Mouse (Mus musculus) brain, embryonic 18.5 days (tissue): ENCODE measurements around the gene Nwd2.

Experiments
- DNase-seq: peaks from one replicate; pipeline ENCODE4 v3.0.0-alpha.2; 2012; ENCODE audit warnings: low read depth, low spot score

The Nwd2 gene

DNA sequence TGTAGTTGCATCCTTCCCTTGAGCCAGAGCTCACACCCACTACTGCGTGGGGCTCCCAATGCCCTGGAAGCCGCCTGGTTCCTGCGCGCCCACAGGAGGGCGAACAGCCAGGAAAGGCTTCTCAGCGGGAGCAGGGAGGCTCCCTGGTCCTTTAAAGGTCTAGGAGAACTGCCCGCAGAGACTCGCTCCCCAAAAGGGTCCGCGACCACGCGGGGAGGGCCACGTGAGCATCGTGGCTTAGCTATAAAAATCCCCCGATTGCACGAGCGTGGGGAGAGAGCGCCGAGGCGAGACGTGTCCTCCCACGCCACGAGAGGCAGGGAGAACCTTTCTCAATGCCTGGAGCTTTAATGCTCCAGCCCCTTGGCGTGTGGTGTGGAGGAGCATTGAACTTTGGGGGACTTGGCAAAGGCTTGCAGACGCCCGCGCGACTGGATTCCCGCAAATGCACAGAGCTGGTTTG is at the start of gene Nwd2:
TSS of gene Nwd2 (plus strand) at position 33 of the 463 bp plus-strand sequence.
- DNase-seq = no peak

DNA sequence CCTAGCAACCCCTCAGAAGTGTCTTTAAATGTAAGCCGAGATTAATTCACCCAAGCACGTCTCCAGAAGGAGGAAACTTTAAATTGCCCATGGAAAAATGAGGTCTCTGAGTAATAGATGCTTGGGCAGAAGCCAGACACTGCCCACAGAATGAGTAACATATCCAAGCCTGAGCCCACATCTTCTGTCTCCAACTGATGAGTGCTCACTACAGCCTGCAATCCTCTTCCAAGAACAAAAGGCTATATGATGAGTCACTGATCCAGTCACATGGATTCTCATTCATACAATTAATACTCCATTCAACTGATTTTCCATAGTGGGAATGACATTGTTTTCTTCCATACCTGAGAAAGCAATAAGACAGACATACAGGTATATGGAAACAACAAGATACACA is 41.5 kb upstream of the Nwd2 start:
- DNase-seq = no peak

DNA sequence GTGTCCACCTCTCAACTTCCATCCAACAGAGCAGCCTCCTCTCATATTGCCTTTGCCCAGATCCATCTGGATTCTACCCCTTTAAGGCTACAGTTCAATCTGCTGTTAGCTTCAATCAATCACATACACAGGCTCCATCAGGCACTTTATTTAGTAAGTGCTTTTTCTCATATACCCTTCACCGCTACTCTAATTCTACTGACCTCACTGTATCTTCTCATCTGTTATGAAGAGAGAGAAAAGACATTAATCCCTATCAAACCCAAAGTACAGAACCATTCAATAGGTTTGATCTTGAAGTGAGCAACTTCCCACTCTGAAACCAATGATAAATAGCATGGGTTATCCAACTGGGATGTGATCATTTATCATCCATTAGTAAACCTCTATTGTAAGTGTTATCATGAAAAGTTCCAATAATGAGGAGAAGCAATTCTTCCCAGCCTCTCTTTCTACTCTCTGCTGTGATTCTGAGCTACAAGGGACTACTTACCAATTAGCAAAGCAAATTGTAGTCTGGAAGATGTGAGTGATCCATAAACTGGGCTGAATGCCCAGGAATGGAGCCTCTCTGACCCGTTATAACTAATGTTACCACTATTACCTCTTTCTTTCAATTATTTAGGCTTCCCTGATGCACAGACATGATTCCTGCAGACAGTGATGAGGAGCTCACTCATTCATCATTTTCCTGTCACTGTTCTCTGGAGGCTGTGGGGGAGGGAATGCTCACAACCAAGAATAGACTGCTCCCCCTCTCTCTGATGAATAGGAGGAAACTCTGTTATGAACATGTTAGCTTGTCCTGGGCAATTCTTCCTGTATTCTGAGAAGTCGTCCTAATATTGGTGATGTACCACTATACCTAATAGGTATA is 31.9 kb upstream of the Nwd2 start:
- DNase-seq = no peak

DNA sequence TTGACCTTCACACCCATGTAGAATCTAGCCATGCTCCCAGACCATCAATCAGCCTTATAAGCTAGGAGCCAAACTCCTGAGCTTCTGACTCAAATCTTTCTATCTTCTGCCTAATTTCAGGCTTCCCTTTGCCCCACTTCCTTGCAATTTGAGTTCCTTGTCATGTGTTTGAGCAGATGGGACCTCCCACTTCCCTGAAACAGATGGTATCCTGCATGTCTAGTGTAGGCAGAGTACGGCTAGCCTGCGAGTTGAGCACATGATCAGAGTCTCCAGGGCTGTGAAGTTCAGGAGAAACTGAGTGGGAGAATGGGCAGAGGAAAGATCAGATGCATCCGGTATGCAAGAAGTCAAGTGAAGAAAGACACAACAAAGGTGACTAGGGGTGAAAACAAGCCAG is 24.8 kb upstream of the Nwd2 start:
- DNase-seq = no peak

DNA sequence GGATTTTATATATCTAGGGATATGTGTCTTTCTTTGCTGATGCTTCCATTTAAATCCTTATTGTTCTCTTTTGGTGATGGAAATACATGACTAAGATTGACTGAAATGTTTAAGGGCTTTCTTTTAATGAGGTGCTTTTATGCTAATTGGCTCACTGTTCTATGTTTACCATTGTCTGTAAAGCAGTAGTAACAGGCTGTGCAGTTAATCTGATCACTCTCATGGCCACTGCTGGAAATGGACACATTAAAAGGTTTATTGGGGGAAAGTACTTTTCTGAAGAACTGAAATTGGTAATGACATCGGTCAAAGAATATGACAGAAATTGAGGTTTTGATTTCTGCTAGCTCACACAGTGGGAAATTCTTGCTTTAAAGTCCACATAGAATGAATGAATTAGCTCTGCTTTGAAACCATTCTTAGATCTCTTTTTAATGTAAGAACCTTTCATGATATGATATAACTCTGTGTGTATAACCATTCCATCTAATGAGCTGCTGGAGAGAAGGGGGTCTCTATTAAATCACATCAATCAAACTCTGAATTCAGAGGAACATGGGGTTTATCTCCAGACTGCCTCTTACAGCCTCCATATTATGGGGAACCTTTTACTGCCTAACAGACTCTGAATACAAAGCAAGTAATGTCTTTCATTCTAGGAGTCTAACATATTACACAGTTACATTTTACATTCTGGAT is 20.9 kb upstream of the Nwd2 start:
- DNase-seq = no peak

DNA sequence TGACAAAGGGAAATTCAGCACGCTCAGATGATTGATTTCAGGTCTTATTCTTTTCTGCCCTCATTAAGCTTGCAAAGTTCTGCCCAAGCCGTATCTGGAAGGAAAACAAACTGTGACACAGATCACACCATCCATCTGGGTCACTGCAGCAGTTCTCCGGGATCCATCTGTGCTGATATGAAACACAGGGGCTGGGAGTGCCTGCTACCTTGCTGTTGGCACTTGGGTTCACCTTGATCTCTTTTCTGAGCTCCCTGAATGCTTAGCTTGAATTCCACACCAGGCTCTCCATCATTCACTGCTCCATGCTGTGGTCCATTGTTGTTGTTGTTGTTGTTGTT is 20.4 kb upstream of the Nwd2 start:
- no peak for DNase-seq

DNA sequence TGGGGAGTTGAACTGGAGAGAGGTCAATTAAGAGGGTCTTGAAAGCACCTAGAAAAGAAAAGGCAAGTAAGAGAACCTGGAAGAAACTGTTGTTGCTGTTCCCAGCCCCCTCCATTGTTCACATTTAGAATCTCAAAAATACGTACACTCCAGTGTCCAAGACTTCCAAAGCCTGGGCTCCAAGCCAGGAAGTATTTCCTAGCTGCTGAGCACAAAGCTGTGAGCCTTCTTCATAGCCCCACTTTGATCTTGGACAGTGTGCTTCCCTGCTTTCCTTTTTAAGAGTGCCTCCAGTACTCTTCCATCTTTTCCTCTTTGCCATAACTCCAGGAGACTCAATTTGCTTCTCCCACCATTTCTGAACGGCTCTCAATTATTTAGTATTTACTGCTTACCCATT is 14.3 kb upstream of the Nwd2 start:
- no peak for DNase-seq

DNA sequence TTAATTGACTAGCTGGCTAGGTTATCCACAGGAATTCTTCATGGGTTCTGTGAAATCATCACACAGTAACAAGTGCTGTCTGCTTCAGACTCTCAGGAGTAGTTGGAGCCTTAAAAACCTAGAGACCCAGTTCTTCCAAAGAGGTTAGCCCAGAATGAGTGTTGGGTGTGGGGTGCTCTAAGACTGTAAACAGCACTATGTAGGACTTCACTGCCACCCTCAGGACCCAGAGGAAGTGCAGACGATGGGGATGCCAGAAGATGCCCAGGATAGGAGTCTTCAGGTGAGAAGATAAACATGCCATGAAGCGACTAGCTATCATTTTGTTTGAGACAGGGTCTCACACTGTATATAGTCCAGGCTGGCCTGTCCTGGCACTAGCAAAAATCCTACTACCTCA is 715 bp upstream of the Nwd2 start:
- no peak for DNase-seq

DNA sequence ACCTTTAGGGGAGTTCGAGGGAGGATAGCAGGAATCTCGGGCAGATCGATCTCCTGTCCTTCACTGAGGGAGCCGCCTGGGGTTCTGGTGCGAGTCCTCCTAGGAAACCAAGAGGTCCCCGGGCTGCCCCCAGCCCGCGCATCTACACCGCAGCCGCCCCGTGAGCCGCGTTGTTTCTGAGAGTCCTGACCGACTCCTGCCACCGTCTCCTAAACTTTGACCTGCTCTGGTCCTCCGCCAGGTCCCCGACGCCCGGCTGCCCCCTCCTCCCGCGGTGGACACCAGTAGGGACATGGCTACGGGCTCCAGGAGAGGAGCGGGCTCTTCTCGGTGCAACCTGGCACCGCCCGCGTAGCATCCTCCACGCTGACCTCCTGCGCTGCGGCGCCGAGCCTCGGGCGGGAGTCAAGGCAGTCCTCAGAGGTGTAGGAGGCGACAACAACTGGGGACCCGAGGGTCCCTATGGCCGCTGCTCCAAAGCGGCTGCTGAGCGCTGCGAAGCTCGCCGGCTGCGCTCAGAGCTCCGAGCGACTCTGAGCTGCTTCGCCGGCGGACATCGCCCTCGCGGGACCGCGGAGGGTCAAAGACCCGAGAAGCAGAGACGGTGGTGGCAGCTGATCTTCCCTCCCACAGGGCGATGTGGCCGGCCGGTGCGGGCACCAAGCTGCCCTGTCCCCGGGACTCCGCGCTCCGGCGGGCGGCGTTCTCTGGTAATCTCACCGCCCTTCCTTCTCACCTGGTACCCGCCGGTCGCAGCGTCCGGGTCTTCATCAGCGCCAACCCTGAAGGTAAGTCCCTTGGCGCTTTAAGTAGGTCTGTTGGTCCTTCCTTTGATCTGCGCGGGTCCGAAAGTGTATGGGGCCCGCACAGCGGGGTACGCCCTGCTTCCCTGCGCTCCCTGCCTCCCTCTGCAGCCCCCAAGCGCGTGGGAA is 897 bp downstream of the Nwd2 start:
- no peak for DNase-seq

DNA sequence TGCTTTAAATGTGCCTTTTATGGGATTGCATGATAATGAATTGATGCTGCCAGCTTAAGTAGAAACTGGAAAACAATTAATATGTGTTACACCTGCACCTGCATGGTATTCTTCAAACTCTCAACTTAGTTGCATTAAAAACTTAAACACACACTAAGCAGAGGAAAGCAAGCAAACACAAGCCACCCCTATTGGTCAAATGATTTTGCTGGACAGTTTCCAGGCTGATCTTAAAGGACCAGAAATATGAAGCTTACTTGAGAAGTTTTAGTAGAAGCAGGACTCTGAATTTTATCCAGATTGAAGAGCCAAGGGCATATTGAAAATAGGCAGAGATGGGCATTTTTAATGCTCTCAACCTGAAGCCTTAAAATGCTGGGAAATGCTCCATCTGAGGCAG is 2.9 kb downstream of the Nwd2 start:
- DNase-seq = no peak

DNA sequence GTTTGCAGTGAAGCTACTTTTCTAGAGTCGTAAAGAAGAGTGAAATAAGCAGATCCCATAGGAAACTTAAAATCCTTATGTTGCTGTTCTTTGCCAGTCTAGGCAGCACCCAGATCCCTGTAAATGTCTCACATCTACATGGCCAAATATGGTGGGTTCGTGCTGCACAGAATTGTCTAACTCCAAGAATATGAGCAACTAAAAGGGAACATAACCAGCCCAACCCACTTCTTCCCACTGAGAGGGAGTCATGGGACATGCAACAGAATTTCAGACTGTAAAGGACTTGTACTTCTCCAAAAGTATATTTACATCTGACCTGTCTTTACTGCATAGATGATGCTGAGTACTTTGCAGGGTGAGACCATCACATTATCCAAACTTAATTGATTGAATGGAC is 3.8 kb downstream of the Nwd2 start:
- no peak for DNase-seq

DNA sequence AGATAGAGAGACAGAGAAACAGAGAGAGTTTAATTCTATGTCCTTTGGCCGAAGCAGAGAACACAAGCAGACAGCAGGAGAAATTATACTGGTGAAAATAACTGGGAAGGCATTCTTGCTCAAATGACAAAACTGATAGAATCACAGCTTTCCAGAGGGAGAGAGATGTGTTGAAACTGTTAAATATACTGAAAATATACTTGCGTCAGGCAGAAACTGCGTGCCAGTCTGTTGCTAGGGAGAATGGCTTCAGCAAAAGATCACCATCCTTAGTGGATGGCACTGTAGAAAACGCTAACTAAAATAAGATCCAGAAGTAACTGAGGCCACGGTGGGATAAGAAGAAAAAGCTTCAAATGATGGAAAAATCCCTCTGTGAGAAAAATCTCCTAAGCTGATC is 18.0 kb downstream of the Nwd2 start:
- no peak for DNase-seq

DNA sequence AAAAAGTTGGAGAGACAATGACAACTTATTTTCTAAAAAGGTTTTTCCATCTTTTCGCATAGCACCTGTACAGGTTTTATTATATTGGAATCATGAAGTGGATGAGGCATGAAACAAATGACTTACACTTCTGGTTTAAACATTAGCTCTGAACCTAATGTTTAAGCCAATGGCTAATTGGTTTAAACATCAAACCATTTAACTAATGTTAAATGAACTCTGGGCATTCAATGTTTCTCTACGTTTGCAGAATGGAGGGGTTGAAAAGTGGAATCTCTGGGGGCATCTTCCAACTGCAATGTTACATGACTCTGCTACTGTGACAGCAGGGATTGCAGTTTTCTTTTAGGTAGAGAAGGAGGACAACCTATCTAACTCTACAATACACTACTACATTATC is 27.0 kb downstream of the Nwd2 start:
- no peak for DNase-seq

DNA sequence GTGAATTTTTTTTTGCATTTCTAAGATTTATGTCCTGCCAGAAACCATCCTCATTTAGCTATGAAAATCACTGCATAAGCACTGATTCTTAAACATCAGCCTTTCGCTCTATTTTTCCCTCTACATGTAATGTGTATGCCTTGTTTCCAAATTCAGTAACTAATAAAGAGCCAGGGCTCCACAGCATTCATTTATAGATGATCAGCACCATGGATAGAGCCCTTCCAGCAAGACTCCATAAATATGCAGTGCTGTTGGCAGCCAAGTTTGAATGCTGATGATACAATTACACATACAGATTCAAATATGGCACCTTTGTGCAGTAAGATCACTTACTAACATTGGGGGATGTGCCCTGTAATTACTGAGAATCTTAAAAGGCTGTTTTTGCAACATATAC is 40.2 kb downstream of the Nwd2 start:
- DNase-seq = no peak

DNA sequence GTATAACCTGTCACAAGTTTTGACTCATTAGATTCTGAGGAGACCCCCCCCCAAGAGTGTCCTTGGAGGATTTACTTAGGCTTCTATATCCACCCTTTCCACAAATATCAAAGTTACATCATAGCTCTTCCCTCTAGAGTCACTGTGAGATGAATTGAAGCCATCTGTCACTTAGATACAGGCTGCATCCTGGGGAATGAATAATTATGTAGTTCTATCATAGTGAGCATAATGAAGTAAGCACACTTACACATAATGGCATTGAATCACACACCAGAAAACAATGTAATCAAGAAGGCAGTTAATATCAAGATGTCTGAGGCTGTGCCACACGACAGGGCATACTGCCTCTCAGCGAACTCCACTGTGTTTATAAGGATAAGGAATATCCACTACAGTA is 47.9 kb downstream of the Nwd2 start:
- DNase-seq = peak; percentile 10

DNA sequence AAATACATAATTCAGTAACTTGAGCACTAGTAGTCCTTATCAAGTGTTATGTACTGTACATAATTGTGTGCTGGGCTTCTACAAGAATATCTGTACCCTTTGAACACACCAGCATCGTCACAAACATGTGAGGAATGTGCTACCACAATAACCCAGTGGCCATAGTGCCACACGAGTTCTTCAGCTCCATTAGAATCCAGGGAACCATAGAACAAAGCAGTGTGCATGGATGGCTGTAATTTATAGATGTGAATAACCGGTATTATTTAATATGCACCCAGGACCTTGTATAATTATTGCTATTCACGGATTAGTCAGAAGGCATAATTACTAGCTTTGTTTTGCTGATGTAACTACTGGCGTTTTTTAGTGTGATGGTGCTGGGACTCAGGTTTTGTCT is 48.3 kb downstream of the Nwd2 start:
- no peak for DNase-seq

DNA sequence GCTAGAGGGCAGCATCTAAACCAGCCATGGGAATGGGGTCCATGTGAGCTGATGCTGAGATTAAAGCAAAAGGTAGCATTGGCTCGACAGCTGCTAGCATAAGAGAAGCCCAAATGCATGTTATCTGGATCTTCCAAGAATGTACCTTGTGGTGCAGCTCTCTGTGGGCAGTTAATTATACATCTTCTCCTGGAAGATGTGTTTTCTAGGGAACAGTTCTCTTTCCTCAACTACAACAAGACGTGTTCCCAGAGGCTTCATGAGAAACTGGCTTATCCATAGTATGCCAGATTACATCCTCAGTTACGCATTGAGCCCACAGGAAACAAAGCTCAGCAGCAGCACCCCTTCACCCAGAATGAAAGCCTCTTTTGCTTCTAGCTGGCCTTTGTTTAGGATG is 80.1 kb downstream of the Nwd2 start:
- no peak for DNase-seq

DNA sequence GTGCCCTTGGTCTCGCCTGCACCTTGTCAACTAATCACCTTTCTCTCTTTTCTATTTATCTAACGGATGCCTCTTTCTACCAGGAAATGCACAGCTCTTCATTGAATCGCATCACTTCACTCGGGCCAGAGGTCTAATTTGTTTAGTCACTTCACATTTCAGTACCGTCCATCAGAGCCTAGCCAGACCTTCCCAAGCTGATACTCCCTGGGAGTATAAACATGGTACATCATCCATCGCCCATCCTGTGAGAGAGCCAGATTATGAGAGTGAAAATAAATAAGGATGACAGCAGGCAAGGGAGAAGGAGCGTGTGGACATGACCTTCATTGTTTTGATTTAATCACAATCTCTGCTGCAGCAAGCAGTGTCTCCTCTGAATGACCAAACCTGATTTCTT is 86.6 kb downstream of the Nwd2 start:
- no peak for DNase-seq

DNA sequence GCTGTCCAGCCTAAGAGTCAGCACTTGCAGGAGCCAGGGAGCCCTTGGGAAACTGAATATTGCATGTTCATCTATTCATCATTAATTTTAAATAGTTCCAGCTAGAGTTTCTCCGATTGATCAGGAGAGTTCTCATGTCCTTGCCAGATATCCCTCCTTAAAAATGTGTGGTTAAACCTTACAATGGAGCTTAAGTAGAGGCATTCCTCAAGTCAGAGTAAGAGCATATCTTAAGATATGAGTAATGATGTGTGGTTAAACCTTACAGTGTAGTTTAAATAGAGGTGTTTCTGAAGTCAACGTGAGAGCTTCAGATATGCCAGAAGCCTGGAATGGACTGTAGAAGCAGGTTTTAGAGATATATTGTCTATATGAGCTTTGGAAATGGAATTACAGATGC is 94.5 kb downstream of the Nwd2 start:
- DNase-seq = no peak

DNA sequence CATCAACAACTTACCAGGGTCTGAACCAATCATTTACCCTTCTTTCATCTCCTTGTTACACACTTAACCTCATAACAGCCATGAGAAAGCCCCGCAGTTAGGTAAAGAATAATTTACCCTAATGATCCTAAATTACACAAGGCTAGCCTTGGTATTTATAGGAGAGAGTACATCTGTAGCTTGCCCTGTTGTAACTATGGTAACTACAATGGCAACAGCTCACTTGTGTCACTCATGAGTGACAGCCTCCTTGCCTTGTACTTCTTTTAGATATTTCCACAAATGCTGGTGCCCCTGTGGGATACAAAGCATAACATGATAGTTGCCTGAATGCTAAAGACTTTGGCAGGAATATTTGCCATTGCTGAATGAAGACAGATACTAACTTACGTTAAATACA is 99.4 kb downstream of the Nwd2 start:
- no peak for DNase-seq

DNA sequence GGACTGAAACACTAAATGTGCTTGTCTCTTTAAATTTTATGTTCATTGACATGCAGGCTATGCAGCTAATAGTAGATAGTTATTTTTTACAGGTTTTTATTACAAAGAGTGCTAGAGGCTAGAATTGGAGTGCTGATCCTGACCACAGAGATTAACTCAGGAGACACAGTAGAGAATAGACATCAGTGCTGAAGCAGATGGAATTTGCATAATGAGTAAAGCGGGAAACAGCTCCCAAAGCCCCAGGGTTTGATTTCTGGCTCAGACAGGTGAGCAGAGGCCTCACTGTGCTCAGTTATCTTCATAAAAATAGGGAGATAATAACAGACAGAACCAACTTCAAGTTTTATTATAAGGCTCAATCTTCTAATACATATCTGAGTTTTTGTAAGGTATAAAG is 99.9 kb downstream of the Nwd2 start:
- DNase-seq = no peak

DNA sequence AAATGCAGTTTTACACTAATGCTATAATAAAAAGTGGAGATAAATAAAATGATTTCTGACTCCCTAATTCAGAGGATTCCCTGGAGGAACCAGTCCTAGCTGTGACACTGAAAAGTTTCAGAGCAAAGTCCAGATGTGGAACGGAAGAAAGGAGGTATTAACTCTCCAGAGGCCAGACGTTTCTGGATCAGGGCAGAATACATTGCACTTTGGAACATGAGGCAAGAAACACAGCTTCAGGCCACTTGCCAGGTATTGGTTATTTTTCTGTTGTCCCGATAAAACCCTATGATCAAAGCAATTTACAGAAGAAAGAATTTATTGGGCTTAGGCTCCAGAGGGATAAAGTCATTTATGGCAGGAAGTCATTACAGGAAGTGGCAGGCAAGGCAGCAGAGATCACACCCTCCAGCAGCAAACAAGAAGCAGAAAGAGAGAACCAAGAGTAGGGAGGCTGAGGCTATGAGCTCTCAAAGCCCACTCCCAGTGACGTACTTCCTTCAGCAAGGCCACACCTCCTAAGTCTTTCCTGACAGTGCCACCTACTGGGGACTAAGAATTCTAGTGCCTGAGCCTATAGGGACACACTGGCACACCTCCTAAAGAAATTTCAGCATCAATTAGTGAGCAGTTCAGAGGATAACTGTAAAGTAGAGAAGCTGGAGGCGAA is 106.3 kb downstream of the Nwd2 start:
- no peak for DNase-seq
